Mouse (Mus musculus) ES-Bruce4 (cell line): ENCODE measurements around the gene Ribc1. TPM values are rescaled to one million over a fixed set of nuclear protein-coding genes. Genes with fewer than 3 reads are reported as not detected.
A peak's percentile ranks its signal among the peaks of the same experiment; 100 is the strongest.

ENCODE experiments used
- H3K27ac ChIP-seq: 2 replicates; pipeline ENCODE4 v1.5.1; 2012; ENCODE audit warnings: low read length, inconsistent platforms; ENCODE audit not compliant: insufficient read depth
- H3K27me3 ChIP-seq: 2 replicates; pipeline ENCODE4 v1.6.1; 2012; ENCODE audit warnings: mild to moderate bottlenecking, low read length, inconsistent platforms; ENCODE audit not compliant: control insufficient read depth, poor library complexity, insufficient read depth, severe bottlenecking
- H3K36me3 ChIP-seq: 2 replicates; pipeline ENCODE4 v1.6.1; 2012; ENCODE audit warnings: inconsistent platforms, mild to moderate bottlenecking, low read length, moderate library complexity; ENCODE audit not compliant: control insufficient read depth, poor library complexity, insufficient read depth, severe bottlenecking
- H3K4me1 ChIP-seq: one replicate; pipeline ENCODE4 v1.8.1; 2011; ENCODE audit warnings: low read length; ENCODE audit not compliant: control insufficient read depth, insufficient read depth
- H3K4me3 ChIP-seq: 2 replicates; pipeline ENCODE4 v1.5.1; 2011; ENCODE audit warnings: low read depth, mild to moderate bottlenecking, low read length
- H3K9ac ChIP-seq: 2 replicates; pipeline ENCODE4 v1.6.1; 2012; ENCODE audit warnings: low read depth, mild to moderate bottlenecking, inconsistent platforms; ENCODE audit not compliant: poor library complexity, severe bottlenecking
- H3K9me3 ChIP-seq: replicated peaks from 2 replicates; pipeline ENCODE4 v1.6.1; 2012; ENCODE audit warnings: mild to moderate bottlenecking, low read length, inconsistent platforms; ENCODE audit not compliant: control insufficient read depth, poor library complexity, insufficient read depth, severe bottlenecking
- CTCF ChIP-seq: IDR thresholded peaks from one replicate; pipeline ENCODE4 v1.8.1; 2011; ENCODE audit warnings: low read depth, low read length
- EP300 ChIP-seq: IDR thresholded peaks from 2 replicates; pipeline ENCODE4 v1.6.1; 2011; ENCODE audit warnings: low read depth, low read length; ENCODE audit not compliant: insufficient read depth
- POLR2A ChIP-seq: IDR thresholded peaks from one replicate; pipeline ENCODE4 v1.8.1; 2011; ENCODE audit warnings: low read length; ENCODE audit not compliant: insufficient read depth
- polyA plus RNA-seq: library from polyadenylated mRNA; stranded (reverse); fragments of >200 nt; gene quantifications from 2 replicates; pipeline ENCODE4 v1.2.4, GENCODE M21; 2011; ENCODE audit warnings: low read depth; ENCODE audit not compliant: missing spikeins, insufficient read depth, insufficient read length

Gene Ribc1
- polyA plus RNA-seq, 1 experiment, result 8.1 TPM

- Histone ChIP-seq H3K36me3 (peaks cover 5% of the 10 kb centered on the region), H3K9ac (peak overlapping the region; percentile 81; the same call in 1 of the 2 replicates), H3K27me3 (no peaks in the 10 kb centered on the region), H3K9me3 (no peaks in the 10 kb centered on the region), H3K27ac (no peak overlapping the region), H3K4me3 (peak overlapping the region; percentile 33; the same call in 1 of the 2 replicates), H3K4me1 (no peaks in the 10 kb centered on the region)
- no peak for TF ChIP-seq POLR2A
- no peak for TF ChIP-seq EP300
- TF ChIP-seq CTCF, result no peak
These were observed 14.9 kb downstream of the Ribc1 start for GRCm38 (mm10) chrX:152001182-152001684.

DNA sequence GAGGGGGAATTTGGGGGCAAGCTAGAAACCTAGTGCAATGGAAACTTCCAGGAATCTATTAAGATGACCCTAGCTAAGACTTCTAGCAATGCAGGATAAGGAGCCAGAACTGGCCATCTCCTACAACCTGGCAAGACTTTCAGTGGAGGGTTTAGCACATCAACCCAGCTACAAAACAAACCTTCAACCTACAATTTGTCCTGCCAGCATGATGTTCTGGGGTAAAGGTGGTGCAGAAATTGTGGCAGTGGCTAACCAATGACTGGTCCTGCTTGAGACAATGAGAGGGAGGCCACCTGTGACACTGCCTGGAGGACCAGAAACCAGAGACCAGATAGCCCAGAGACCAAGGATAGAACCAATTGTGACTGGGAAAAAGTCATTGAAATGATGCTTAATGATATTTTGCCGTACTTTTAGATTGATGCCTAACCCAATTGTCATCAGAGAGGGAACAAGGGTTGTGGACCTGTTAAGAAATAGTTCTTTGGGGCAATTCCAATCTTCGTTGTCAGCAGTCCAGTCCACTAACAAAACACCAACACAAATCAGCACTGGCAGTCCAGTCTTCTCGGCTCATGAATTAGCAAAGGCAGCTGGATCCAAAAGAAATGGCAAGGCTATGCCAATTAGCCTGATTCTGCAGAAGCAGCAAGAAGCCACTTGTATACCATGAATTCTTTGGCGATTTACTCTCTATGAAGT lies 16.9 kb downstream of the Ribc1 start:
- no peak for TF ChIP-seq POLR2A
- H3K27me3 ChIP-seq, result no peaks in the 10 kb centered on the region
- H3K27ac ChIP-seq, result no peak overlapping the region
- peaks cover 4% of the 10 kb centered on the region for H3K36me3 ChIP-seq
- no peak overlapping the region for H3K4me3 ChIP-seq
- no peaks in the 10 kb centered on the region for H3K4me1 ChIP-seq
- H3K9ac ChIP-seq, result no peak overlapping the region
- H3K9me3 ChIP-seq, result no peaks in the 10 kb centered on the region

Other genes starting within 250 kb of the Ribc1 start
- gene Huwe1, start 215.5 kb downstream of the Ribc1 start, polyA plus RNA-seq, result 306 and 343 TPM in 2 replicates
- gene Hsd17b10, start 14.4 kb downstream of the Ribc1 start, polyA plus RNA-seq, result 75.1 and 79.5 TPM in 2 replicates
- gene Smc1a, start 133 bp upstream of the Ribc1 start, polyA plus RNA-seq, result 134 and 158 TPM in 2 replicates
- 3.5 and 4.3 TPM in 2 replicates for gene Iqsec2, start 128.0 kb upstream of the Ribc1 start, polyA plus RNA-seq
- 70.8 and 71.2 TPM in 2 replicates for gene Kdm5c, start 216.7 kb upstream of the Ribc1 start, polyA plus RNA-seq